In the genomic region with DNA sequence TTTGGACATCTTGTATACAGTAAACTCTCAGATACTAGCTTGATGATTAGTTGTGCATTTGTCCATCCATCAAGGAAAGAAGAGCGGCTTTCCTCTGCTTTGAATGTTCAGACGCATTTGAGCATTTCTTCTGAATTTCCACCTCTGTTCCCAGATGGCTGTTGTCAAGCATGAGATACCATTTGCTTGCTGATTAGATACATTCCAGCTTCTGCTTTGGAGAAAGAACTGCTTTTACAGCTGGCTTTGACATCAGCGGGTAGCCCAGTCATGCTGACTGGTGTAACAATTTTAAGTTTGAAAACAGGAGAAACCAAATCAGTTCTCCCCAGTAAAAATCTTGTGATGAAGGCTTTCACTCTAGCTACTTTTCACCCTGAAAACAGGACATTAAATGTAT, we compare ENCODE assay signal across 14 mouse cellular contexts.
A peak's percentile ranks its signal among the peaks of the same experiment; 100 is the strongest.
DNase-seq lines count a peak whose midpoint lies in the region; ATAC-seq and TF ChIP-seq lines count a peak whose summit lies in the region.
"Had no signal": no experiment of that assay in that cellular context is flagged by ENCODE, and none has a peak within 500 bp of the region (broad histone marks: within the 10 kb centered on the region; RNA-seq: fewer than 3 reads in every experiment).

No protein-coding gene starts in this region.

- no peak overlapping the region for H3K27ac ChIP-seq in embryonic facial prominence, embryonic 11.5 days (replicated peaks; ENCODE audit: low read depth, low read length)
- H3K27ac ChIP-seq in embryonic facial prominence, embryonic 10.5 days (replicated peaks) = no peak overlapping the region
- H3K27ac ChIP-seq: embryonic facial prominence, embryonic 12.5 days; forebrain, embryonic 13.5 days had no signal

- peak; percentile 11 for DNase-seq in embryonic facial prominence, embryonic 11.5 days (ENCODE audit: low spot score)
- DNase-seq in embryonic facial prominence, embryonic 10.5 days (ENCODE audit: low spot score) = no peak
- DNase-seq in kidney, postnatal 10 days = peak; percentile 41
- no peak for DNase-seq in kidney, adult 8-10 months
- peak; percentile 28 for DNase-seq in brain, embryonic 14.5 days (ENCODE audit: low read depth)
- peak; percentile 54 to 55 for DNase-seq in heart, postnatal 10 days
- DNase-seq in MN1 (ENCODE audit: low spot score) = no peak
- DNase-seq in adrenal gland, postnatal 14 days = no peak
- DNase-seq: cerebellum, adult 2 months; gastrocnemius, postnatal 25 days had no signal

- no peaks in the 10 kb centered on the region for H3K4me1 ChIP-seq in embryonic facial prominence, embryonic 11.5 days (ENCODE audit: control insufficient read depth, insufficient read depth, low read length)
- H3K4me1 ChIP-seq in embryonic facial prominence, embryonic 10.5 days = peaks cover 7% of the 10 kb centered on the region; the same call in 1 of the 2 replicates

- no peaks in the 10 kb centered on the region for H3K27me3 ChIP-seq in embryonic facial prominence, embryonic 11.5 days (ENCODE audit: control insufficient read depth, insufficient read depth, low read length)
- no peaks in the 10 kb centered on the region for H3K27me3 ChIP-seq in embryonic facial prominence, embryonic 10.5 days (replicated peaks; ENCODE audit: low read depth, poor library complexity, severe bottlenecking)
- H3K27me3 ChIP-seq: embryonic facial prominence, embryonic 12.5 days; forebrain, embryonic 13.5 days had no signal

- H3K36me3 ChIP-seq in embryonic facial prominence, embryonic 11.5 days (replicated peaks; ENCODE audit: control insufficient read depth, insufficient read depth, low read depth, low read length) = no peaks in the 10 kb centered on the region
- H3K36me3 ChIP-seq in embryonic facial prominence, embryonic 10.5 days (replicated peaks) = no peaks in the 10 kb centered on the region; the same call in 1 of the 2 replicates
- H3K36me3 ChIP-seq: embryonic facial prominence, embryonic 12.5 days had no signal

- no peak for TF ChIP-seq POLR2A in brain, embryonic 14.5 days (IDR thresholded peaks at IDR 0.05; ENCODE audit: borderline replicate concordance, extremely low read depth, insufficient read depth, insufficient read length, poor library complexity, severe bottlenecking)

- intact Hi-C loops in heart, postnatal 10 days (cut with DNase I) = no loop called here

- H3K4me3 ChIP-seq in embryonic facial prominence, embryonic 11.5 days (ENCODE audit: low read depth, low read length) = no peak overlapping the region
- H3K4me3 ChIP-seq in embryonic facial prominence, embryonic 10.5 days = no peak overlapping the region
- H3K4me3 ChIP-seq: embryonic facial prominence, embryonic 12.5 days; forebrain, embryonic 13.5 days; myocyte had no signal

- no peak overlapping the region for H3K4me2 ChIP-seq in embryonic facial prominence, embryonic 11.5 days (ENCODE audit: low read depth, low read length)
- H3K4me2 ChIP-seq: embryonic facial prominence, embryonic 12.5 days; forebrain, embryonic 13.5 days had no signal

- no peak overlapping the region for H3K9ac ChIP-seq in embryonic facial prominence, embryonic 11.5 days (replicated peaks; ENCODE audit: low read length)
- H3K9ac ChIP-seq: embryonic facial prominence, embryonic 12.5 days; forebrain, embryonic 13.5 days had no signal

- no peaks in the 10 kb centered on the region for H3K9me3 ChIP-seq in embryonic facial prominence, embryonic 11.5 days (replicated peaks; ENCODE audit: control insufficient read depth, low read length)
- H3K9me3 ChIP-seq in embryonic facial prominence, embryonic 10.5 days = no peaks in the 10 kb centered on the region
- H3K9me3 ChIP-seq: embryonic facial prominence, embryonic 12.5 days; forebrain, embryonic 13.5 days had no signal

- 52% methylated on average over 3 of the region's 3 CpGs for WGBS in embryonic facial prominence, embryonic 11.5 days
- 52% methylated on average over 3 of the region's 3 CpGs for WGBS in embryonic facial prominence, embryonic 10.5 days

- no peak for ATAC-seq in embryonic facial prominence, embryonic 11.5 days (replicated peaks; ENCODE audit: insufficient number of reproducible peaks, low FRiP score, low TSS enrichment, low read depth)
- ATAC-seq: forebrain, embryonic 13.5 days; hindbrain, embryonic 16.5 days had no signal

- TF ChIP-seq CTCF in brain, embryonic 14.5 days (IDR thresholded peaks at IDR 0.05; ENCODE audit: borderline replicate concordance, extremely low read depth, insufficient read depth, insufficient read length) = no peak

Comparison
In these comparisons a context has a peak if more than half of its experiments do, and no peak if none do; other contexts are left out.
1. DNase-seq: peak in embryonic facial prominence, embryonic 11.5 days (single experiment), kidney, postnatal 10 days (single experiment), brain, embryonic 14.5 days (single experiment) and heart, postnatal 10 days (2 of 2); none in embryonic facial prominence, embryonic 10.5 days (single experiment), kidney, adult 8-10 months (0 of 2), MN1 (single experiment) and adrenal gland, postnatal 14 days (single experiment).